Mouse (Mus musculus) heart, postnatal 4 days (tissue): Measurements from ENCODE around the gene Gm45753. TPM values are rescaled to one million over a fixed set of nuclear protein-coding genes. Genes with fewer than 3 reads are reported as not detected.
A peak's percentile ranks its signal among the peaks of the same experiment; 100 is the strongest.

Experiments
- DNase-seq: peaks from one replicate; pipeline ENCODE4 v3.0.0; 2021
- total RNA-seq, 2 experiments: library from RNA; stranded (reverse); gene quantifications; 2 replicates each; pipeline ENCODE4 v1.2.3; 2021

The Gm45753 gene
- total RNA-seq, 2 experiments from 2014 or later: not detected

DNA sequence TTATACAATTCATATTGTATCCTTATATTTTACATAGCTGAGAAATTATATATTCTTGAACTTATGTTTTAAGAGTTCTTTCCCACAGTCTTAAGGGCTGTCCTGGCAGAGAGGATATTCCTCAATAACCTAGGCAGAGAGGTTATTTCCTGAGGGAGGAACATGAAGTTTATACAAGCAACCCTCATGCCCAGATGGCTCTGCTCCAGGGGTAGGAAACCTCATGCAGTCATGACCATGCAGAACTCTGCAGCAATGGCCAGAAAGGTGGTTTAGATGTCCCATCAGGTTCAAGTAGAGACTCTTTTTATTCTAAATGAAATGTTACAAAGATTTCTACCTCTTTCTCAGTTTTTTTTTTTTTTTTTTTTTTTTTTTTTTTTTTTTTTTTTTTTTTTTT lies 39.2 kb downstream of the Gm45753 start:
- DNase-seq: no peak

DNA sequence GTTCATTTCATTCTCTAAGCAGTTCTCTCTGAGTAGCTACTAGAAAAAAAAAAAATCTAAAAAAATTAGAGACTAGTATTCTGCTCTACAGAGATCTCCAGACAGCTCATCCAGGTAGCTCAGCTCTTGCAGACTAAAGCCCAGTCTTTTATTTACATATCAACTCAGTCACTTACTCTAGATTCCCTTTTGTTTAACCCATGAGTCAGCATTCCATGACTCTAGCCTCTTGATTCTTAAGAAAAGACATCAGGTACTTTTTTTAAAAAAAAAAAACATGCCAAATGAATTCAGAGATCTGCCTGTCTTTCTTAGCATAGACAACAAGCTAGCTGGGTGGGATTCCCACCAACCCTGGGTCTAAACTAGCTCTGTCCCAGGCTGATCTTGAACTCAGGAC lies 39.8 kb downstream of the Gm45753 start:
- no peak for DNase-seq

- peak; percentile 58 for DNase-seq
Measured at GRCm38 (mm10) chr8:45267611-45268391, 40.5 kb downstream of the Gm45753 start.

- peak; percentile 4 for DNase-seq
Measured at GRCm38 (mm10) chr8:45266993-45267392, 41.3 kb downstream of the Gm45753 start.

- DNase-seq: no peak
Measured at GRCm38 (mm10) chr8:45264918-45265317, 43.3 kb downstream of the Gm45753 start.

DNA sequence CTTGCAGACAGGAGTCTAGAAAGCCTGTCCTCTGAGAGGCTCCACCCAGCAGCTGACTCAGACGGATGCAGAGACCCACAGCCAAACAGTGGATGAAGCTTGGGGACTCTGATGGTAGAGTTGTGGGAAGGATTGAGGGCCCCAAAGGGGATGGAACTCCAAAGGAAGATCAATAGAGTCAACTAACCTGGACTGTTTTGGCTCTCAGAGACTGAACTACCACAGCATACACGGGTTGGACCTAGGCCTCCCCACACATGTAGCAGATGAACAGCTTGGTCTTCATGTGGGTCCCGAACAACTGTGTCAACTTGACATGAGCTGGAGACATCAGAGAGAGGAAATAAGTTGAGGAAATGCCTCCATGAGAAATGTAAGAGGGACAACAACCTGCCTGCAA lies 45.4 kb downstream of the Gm45753 start:
- no peak for DNase-seq

DNA sequence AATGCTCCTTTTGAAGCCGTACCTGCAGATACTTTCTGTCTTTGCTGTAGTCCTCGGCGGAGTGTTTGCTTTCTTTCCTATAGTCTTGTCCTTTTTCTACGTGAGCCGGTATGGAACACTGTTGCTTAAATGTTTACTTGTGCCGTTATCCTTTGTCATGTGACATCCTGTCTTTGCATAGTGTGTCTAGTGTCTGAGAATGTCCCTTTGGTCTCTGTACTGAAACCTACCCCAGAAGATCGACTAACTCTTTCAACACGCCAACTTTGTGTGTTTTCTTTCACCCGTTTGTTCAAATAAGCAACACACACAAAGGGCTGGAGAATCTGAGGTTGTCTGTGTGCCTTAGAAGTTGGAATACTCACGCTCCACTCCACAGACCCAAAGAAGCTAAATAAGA lies 46.3 kb downstream of the Gm45753 start, which contains the start of gene F11:
Gene F11 (minus strand): TSS at position 112 of the 400 bp plus-strand sequence.
- DNase-seq: no peak

GRCm38 (mm10) chr8:45258421-45258820 lies 49.8 kb downstream of the Gm45753 start:
- DNase-seq: no peak

DNA sequence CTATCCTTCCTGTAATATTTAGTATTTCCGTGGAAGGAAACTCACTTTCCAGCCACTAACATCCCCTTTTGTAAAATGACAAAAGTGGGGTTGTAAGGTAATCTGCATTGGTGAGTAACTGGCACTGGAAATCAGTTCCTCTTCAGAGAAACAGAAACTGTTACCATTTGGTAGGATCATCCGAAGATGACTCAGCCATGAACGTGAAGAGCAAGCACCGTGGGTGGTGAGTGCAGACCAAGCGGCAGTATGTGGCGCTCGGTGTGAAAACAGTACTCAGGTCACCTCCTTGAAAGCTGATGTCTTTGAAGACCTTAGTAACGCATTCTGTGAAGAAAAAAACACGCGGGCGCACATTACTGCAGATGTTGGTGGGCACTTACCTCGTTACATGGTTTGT lies 53.2 kb downstream of the Gm45753 start:
- no peak for DNase-seq

GRCm38 (mm10) chr8:45254194-45254842 lies 53.9 kb downstream of the Gm45753 start:
- no peak for DNase-seq

- DNase-seq: no peak
Measured at GRCm38 (mm10) chr8:45253586-45253985, 54.7 kb downstream of the Gm45753 start.

- no peak for DNase-seq
Measured at GRCm38 (mm10) chr8:45253111-45253510, 55.2 kb downstream of the Gm45753 start.

DNA sequence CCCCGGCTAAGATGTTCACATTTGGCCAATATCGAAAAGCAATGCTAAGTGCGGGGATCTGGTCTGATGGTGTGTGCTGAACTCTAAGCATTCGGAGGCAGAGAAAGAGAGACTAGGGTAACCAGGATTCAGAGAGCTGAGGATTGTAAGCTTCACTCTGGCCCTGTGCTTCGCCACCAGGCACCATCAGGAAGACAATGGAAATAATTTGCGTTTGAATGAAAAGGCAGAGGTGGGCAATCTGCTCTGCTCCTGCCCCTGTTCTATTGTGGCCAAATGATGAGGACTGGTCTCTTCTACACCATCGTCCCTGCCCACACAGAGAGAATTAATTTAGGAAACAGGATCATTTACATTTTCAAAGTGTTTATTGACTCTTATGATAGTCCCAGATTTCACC lies 62.0 kb downstream of the Gm45753 start:
- no peak for DNase-seq

DNA sequence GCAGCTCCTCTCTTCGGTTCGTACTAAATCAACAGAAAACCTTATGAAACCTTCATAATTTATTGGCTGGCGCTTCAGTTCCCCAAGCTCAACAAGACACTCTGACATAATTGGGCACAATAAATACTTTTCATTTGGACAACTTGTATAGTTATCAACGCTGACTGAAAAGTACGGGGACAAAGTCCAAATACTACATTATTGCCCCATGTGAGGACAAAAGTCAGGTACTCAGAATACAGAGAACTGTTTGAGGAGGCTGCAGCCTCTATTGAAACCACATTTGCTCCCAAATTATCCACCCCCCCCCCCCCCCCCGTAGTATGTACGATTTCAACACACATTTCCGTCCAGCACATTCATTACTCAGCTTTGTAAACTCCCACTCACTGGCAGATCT lies 68.9 kb downstream of the Gm45753 start:
- DNase-seq: no peak

DNA sequence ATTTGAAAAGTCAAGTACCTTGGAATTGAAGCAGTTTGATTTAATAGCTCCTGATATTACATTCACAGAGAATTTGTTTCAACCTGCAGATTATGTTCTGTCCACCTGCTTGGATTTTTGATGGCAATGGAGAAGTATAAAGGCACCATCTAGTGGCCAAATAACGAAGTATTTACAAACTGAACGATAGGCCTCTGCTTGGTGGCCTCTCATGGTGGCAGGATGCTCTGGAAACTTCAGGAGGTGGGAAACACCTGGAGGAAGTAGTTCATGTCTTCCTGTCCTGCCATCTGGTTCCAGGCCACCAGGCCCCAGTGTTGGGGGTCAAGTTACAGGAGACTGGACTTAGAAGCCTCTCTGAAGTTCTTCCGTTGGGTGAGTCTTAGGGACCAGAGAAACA lies 70.0 kb downstream of the Gm45753 start:
- DNase-seq: peak; percentile 23

- DNase-seq: peak; percentile 62
Measured at GRCm38 (mm10) chr8:45236164-45236912, 71.9 kb downstream of the Gm45753 start.

GRCm38 (mm10) chr8:45235228-45235627 lies 73.0 kb downstream of the Gm45753 start:
- no peak for DNase-seq

DNA sequence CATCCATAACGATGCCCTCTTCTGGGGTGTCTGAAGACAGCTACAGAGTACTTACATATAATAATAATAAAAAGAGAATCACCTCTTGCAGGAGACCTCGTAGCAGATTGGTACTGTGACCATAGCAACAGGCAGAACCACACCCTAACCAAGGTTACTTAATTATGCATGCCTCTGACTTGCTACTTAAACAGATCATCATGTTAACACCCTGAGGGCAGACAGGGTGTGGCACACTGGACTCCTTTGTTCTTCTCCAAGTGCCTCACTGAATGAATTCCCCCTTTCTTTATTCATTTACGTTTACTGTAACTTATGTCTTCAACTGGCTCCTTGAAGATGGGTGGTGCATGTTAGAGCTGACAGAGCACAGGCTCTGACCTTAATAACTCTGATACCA lies 75.0 kb downstream of the Gm45753 start:
- DNase-seq: no peak

Other genes starting within 250 kb of the Gm45753 start
- not detected for gene Mtnr1a, start 239.3 kb downstream of the Gm45753 start, total RNA-seq
- gene F11, start 46.4 kb downstream of the Gm45753 start, total RNA-seq: not detected
- not detected for gene Klkb1, start 13.6 kb downstream of the Gm45753 start, total RNA-seq
- 1 to 10 TPM; 1.1 to 1.4 TPM for gene Cyp4v3, start 24.8 kb upstream of the Gm45753 start, total RNA-seq
- 1 to 10 TPM; 6.3 to 7.7 TPM for gene Fam149a, start 73.8 kb upstream of the Gm45753 start, total RNA-seq
- gene Tlr3, start 102.6 kb upstream of the Gm45753 start, total RNA-seq: 1 to 10 TPM; 6.9 to 7.9 TPM
- 100 to 1,000 TPM; 985 TPM for gene Sorbs2, start 199.3 kb upstream of the Gm45753 start, total RNA-seq